Mouse (Mus musculus) CH12.LX (cell line): Measurements from ENCODE around the gene Pfdn4. TPM values are rescaled to one million over a fixed set of nuclear protein-coding genes. Genes with fewer than 3 reads are reported as not detected.

Experiments
- DNase-seq: peaks from one replicate; pipeline ENCODE4 v3.0.0-alpha.2; 2013; ENCODE audit errors: extremely low read depth
- H3K27ac ChIP-seq: 2 replicates; pipeline ENCODE4 v1.5.1; 2012; ENCODE audit warnings: low read depth, mild to moderate bottlenecking, control low read depth, moderate library complexity; ENCODE audit not compliant: insufficient read depth
- H3K27me3 ChIP-seq: replicated peaks from 2 replicates; pipeline ENCODE3; 2012; ENCODE audit warnings: inconsistent platforms
- H3K36me3 ChIP-seq, 2 experiments: replicated peaks in 1 of 2; 2 replicates each; pipeline versions ENCODE3 to v1.6.1; 2012; ENCODE audit warnings: inconsistent platforms in 1 of 2, low read length in 1 of 2, mild to moderate bottlenecking in 1 of 2, mixed read lengths in 1 of 2, moderate library complexity in 1 of 2; ENCODE audit not compliant: control insufficient read depth in 1 of 2, insufficient read depth in 1 of 2
- H3K4me1 ChIP-seq, 2 experiments: 2 replicates each; pipeline ENCODE4 v1.6.1; 2012; ENCODE audit warnings: inconsistent platforms in 1 of 2, moderate library complexity in 1 of 2; ENCODE audit not compliant: insufficient read depth in 2 of 2, control insufficient read depth in 1 of 2
- H3K4me2 ChIP-seq: 2 replicates; pipeline ENCODE4 v1.6.1; 2012; ENCODE audit warnings: low read depth, mild to moderate bottlenecking, control low read depth; ENCODE audit not compliant: poor library complexity, insufficient read depth, severe bottlenecking
- H3K4me3 ChIP-seq, 3 experiments: fragments of 150-350 bp in 1 of 3; sonication (generic) in 1 of 3; replicated peaks in 1 of 3; 2 replicates each; pipeline versions ENCODE3 to v1.5.1; 2011 to 2012; ENCODE audit warnings: low read depth in 2 of 3, low read length in 2 of 3, mild to moderate bottlenecking in 2 of 3, moderate library complexity in 2 of 3, control low read depth in 1 of 3, improper control_type of control experiment in 1 of 3, inconsistent platforms in 1 of 3, mixed read lengths in 1 of 3; ENCODE audit not compliant: poor library complexity in 1 of 3
- H3K79me2 ChIP-seq: replicated peaks from 2 replicates; pipeline ENCODE4 v1.6.1; 2012; ENCODE audit warnings: mild to moderate bottlenecking, moderate library complexity; ENCODE audit not compliant: control insufficient read depth, poor library complexity, insufficient read depth, severe bottlenecking; ENCODE audit errors: extremely low read depth
- H3K9ac ChIP-seq: 2 replicates; pipeline ENCODE4 v1.6.1; 2012; ENCODE audit warnings: low read depth, mild to moderate bottlenecking, control low read depth, moderate library complexity; ENCODE audit not compliant: insufficient read depth
- H3K9me3 ChIP-seq: replicated peaks from 2 replicates; pipeline ENCODE3; 2012; ENCODE audit warnings: low read length, inconsistent platforms, mixed read lengths
- BHLHE40 ChIP-seq: IDR thresholded peaks from 2 replicates; pipeline ENCODE4 v1.6.1; 2011; ENCODE audit warnings: mild to moderate bottlenecking, low read depth, low read length, improper control_type of control experiment
- CHD1 ChIP-seq: IDR thresholded peaks from 2 replicates; pipeline ENCODE4 v1.6.1; 2012; ENCODE audit warnings: low read depth, low read length, improper control_type of control experiment, inconsistent platforms
- CHD2 ChIP-seq: IDR thresholded peaks from 2 replicates; pipeline ENCODE4 v1.6.1; 2011; ENCODE audit warnings: low read length, improper control_type of control experiment
- ELF1 ChIP-seq: IDR thresholded peaks from 2 replicates; pipeline ENCODE4 v1.6.1; 2014; ENCODE audit warnings: low read depth, mild to moderate bottlenecking, inconsistent platforms, low read length, improper control_type of control experiment
- GABPA ChIP-seq: IDR thresholded peaks from 2 replicates; pipeline ENCODE4 v1.6.1; 2012; ENCODE audit warnings: low read depth, low read length, improper control_type of control experiment, inconsistent platforms; ENCODE audit not compliant: insufficient replicate concordance
- IRF4 ChIP-seq: IDR thresholded peaks from 2 replicates; pipeline ENCODE4 v1.6.1; 2014; ENCODE audit warnings: low read depth, mild to moderate bottlenecking, inconsistent platforms, low read length, improper control_type of control experiment
- JUN ChIP-seq: IDR thresholded peaks from 2 replicates; pipeline ENCODE4 v1.6.1; 2011; ENCODE audit warnings: low read depth, mild to moderate bottlenecking, low read length, improper control_type of control experiment, moderate library complexity; ENCODE audit not compliant: insufficient read depth
- MAFK ChIP-seq: IDR thresholded peaks from 2 replicates; pipeline ENCODE4 v1.6.1; 2011; ENCODE audit warnings: low read length, improper control_type of control experiment; ENCODE audit not compliant: insufficient replicate concordance
- MAX ChIP-seq: IDR thresholded peaks from 2 replicates; pipeline ENCODE4 v1.6.1; 2011; ENCODE audit warnings: low read length, improper control_type of control experiment
- MAZ ChIP-seq: IDR thresholded peaks from 2 replicates; pipeline ENCODE4 v1.6.1; 2012; ENCODE audit warnings: low read depth, mild to moderate bottlenecking, inconsistent platforms, low read length, improper control_type of control experiment, moderate library complexity
- MXI1 ChIP-seq: IDR thresholded peaks from 2 replicates; pipeline ENCODE4 v1.6.1; 2011; ENCODE audit warnings: mild to moderate bottlenecking, low read depth, low read length, improper control_type of control experiment
- MYC ChIP-seq: IDR thresholded peaks from 2 replicates; pipeline ENCODE4 v1.6.1; 2011; ENCODE audit warnings: low read depth, mild to moderate bottlenecking, improper control_type of control experiment, low read length
- NELFE ChIP-seq: IDR thresholded peaks from 2 replicates; pipeline ENCODE4 v1.6.1; 2011; ENCODE audit warnings: low read depth, low read length, improper control_type of control experiment
- PAX5 ChIP-seq: IDR thresholded peaks from 2 replicates; pipeline ENCODE4 v1.6.1; 2012; ENCODE audit warnings: low read length, inconsistent platforms, mixed read lengths
- RAD21 ChIP-seq: IDR thresholded peaks from 2 replicates; pipeline ENCODE4 v1.6.1; 2011; ENCODE audit warnings: low read depth, mild to moderate bottlenecking, low read length, improper control_type of control experiment, moderate library complexity
- SIN3A ChIP-seq: IDR thresholded peaks from 2 replicates; pipeline ENCODE4 v1.6.1; 2012; ENCODE audit warnings: low read length, improper control_type of control experiment, inconsistent platforms
- TBP ChIP-seq: conservative IDR thresholded peaks from 2 replicates; pipeline ENCODE4 v1.6.1; 2011; ENCODE audit warnings: low read depth, low read length, improper control_type of control experiment
- TCF12 ChIP-seq: IDR thresholded peaks from 2 replicates; pipeline ENCODE4 v1.6.1; 2014; ENCODE audit warnings: low read depth, mild to moderate bottlenecking, inconsistent platforms, low read length, improper control_type of control experiment
- USF1 ChIP-seq: IDR thresholded peaks from 2 replicates; pipeline ENCODE4 v1.6.1; 2014; ENCODE audit warnings: low read depth, mild to moderate bottlenecking, inconsistent platforms, low read length, improper control_type of control experiment
- ZKSCAN1 ChIP-seq: IDR thresholded peaks from 2 replicates; pipeline ENCODE4 v1.6.1; 2012; ENCODE audit warnings: low read depth, inconsistent platforms, low read length, improper control_type of control experiment, borderline replicate concordance
- ZNF384 ChIP-seq: IDR thresholded peaks from 2 replicates; pipeline ENCODE4 v1.6.1; 2012; ENCODE audit warnings: low read depth, low read length, improper control_type of control experiment, inconsistent platforms
- dilution Hi-C: fragments of 300-500 bp; cut with MboI; formaldehyde crosslinking; loops from 2 replicates; pipeline ENCODE4 v1.14.3; 2020; ENCODE audit warnings: low sequenced_read_pairs; ENCODE audit not compliant: extremely low pct_unique_long_range_greater_than_20kb, extremely low pct_ligation_motif_present
- in situ Hi-C: fragments of 300-500 bp; cut with MboI; formaldehyde crosslinking; loops from 3 replicates; pipeline ENCODE4 v1.14.3; 2019; ENCODE audit warnings: low sequenced_read_pairs, low pct_ligation_motif_present, low pct_unique_long_range_greater_than_20kb, mixed read lengths
- polyA plus RNA-seq: library from polyadenylated mRNA; unstranded; fragments of >175 nt; gene quantifications from 2 replicates; pipeline ENCODE4 v1.2.1, GENCODE M21; 2012; ENCODE audit warnings: low read depth; ENCODE audit not compliant: insufficient read length
- total RNA-seq, 2 experiments: library from RNA; depleted of rRNA; stranded (reverse); fragments of 300-350 nt in 1 of 2; fragments of >200 nt in 1 of 2; gene quantifications; 2 replicates each; pipeline ENCODE4 v1.2.3; 2012 to 2014

The Pfdn4 gene
- total and polyA plus RNA-seq, 3 experiments, result 56.2 to 222 (median 68.8) TPM

GRCm38 (mm10) chr2:170544950-170545349 is 48.7 kb downstream of the Pfdn4 start:
- Histone ChIP-seq H3K4me3 (no peak overlapping the region), H3K27me3 (no peaks in the 10 kb centered on the region), H3K9me3 (peaks cover 58% of the 10 kb centered on the region), H3K4me2 (no peak overlapping the region), H3K27ac (no peak overlapping the region), H3K36me3 (no peaks in the 10 kb centered on the region)
- no peak for DNase-seq
- TF ChIP-seq MYC, result no peak
- no peak for TF ChIP-seq BHLHE40
- TF ChIP-seq ZNF384, result no peak
- TF ChIP-seq GABPA, result no peak
- no peak for TF ChIP-seq NELFE
- TF ChIP-seq ELF1, result no peak
- no peak for TF ChIP-seq SIN3A
- no peak for TF ChIP-seq IRF4
- TF ChIP-seq MAX, result no peak
- no peak for TF ChIP-seq ZKSCAN1
- TF ChIP-seq, all 38 proteins: peak for 0
- Histone ChIP-seq H3K79me2 (no peaks in the 10 kb centered on the region), H3K4me1 (no peaks in the 10 kb centered on the region), H3K9ac (no peak overlapping the region)
- dilution Hi-C loops, result no loop called here
- in situ Hi-C loops, result no loop called here

GRCm38 (mm10) chr2:170545745-170546144 is 49.5 kb downstream of the Pfdn4 start:
- DNase-seq, result no peak
- H3K9me3 ChIP-seq, result peaks cover 55% of the 10 kb centered on the region
- in situ Hi-C loops (no loop called here), dilution Hi-C loops (no loop called here)
- no peak overlapping the region for H3K4me3 ChIP-seq
- H3K79me2 ChIP-seq, result no peaks in the 10 kb centered on the region
- no peak overlapping the region for H3K27ac ChIP-seq
- H3K36me3 ChIP-seq, result no peaks in the 10 kb centered on the region
- H3K4me1 ChIP-seq, result no peaks in the 10 kb centered on the region
- H3K4me2 ChIP-seq, result no peak overlapping the region
- no peak overlapping the region for H3K9ac ChIP-seq
- TF ChIP-seq PAX5 (no peak), MXI1 (no peak), MAZ (no peak), SIN3A (no peak), TBP (no peak), USF1 (no peak), RAD21 (no peak), CHD1 (no peak), TCF12 (no peak), CHD2 (no peak), MAFK (no peak), JUN (no peak)
- no peaks in the 10 kb centered on the region for H3K27me3 ChIP-seq
